In genomic region chr1:74723748-74724147, GRCm38 (mm10) we compare ENCODE assay signal across 9 mouse cellular contexts. TPM values are rescaled to one million over a fixed set of nuclear protein-coding genes. Genes with fewer than 3 reads are reported as not detected.
A peak's percentile ranks its signal among the peaks of the same experiment; 100 is the strongest.
DNase-seq lines count a peak whose midpoint lies in the region; ATAC-seq and TF ChIP-seq lines count a peak whose summit lies in the region.
"Had no signal": no experiment of that assay in that cellular context is flagged by ENCODE, and none has a peak within 500 bp of the region (broad histone marks: within the 10 kb centered on the region; RNA-seq: fewer than 3 reads in every experiment).

No protein-coding gene starts in this region.

- no peak for TF ChIP-seq POLR2A in cerebellum, adult 2 months (IDR thresholded peaks at IDR 0.05; ENCODE audit: borderline replicate concordance, insufficient read depth, low read length)

- DNase-seq in kidney, adult 18-20 months = peak; percentile 36
- peak; percentile 32 to 50 for DNase-seq in B cell, adult 2 months
- DNase-seq in NIH3T3 (ENCODE audit: low read depth) = peak; percentile 66
- DNase-seq in limb, embryonic 10.5 days (ENCODE audit: low spot score) = peak; percentile 46
- no peak for DNase-seq in yolk sac, embryonic 10.5 days (ENCODE audit: low spot score)
- DNase-seq in urinary bladder, postnatal 36 days (ENCODE audit: low spot score in 2 of 2) = no peak
- no peak for DNase-seq in cerebellum, adult 2 months

- no peak for ATAC-seq in kidney, embryonic 14.5 days (ENCODE audit: low FRiP score, low TSS enrichment)
- ATAC-seq: forebrain, embryonic 15.5 days had no signal

- no peak overlapping the region for H3K9ac ChIP-seq in kidney, embryonic 14.5 days (ENCODE audit: low read depth, low read length)
- H3K9ac ChIP-seq: forebrain, embryonic 15.5 days had no signal

- no peaks in the 10 kb centered on the region for H3K27me3 ChIP-seq in kidney, embryonic 14.5 days (ENCODE audit: control insufficient read depth, insufficient read depth, low read length)
- H3K27me3 ChIP-seq in limb, embryonic 10.5 days (ENCODE audit: low read depth, poor library complexity, severe bottlenecking) = no peaks in the 10 kb centered on the region
- H3K27me3 ChIP-seq in cerebellum, adult 2 months (ENCODE audit: control insufficient read depth, insufficient read depth, low read length) = no peaks in the 10 kb centered on the region
- H3K27me3 ChIP-seq: forebrain, embryonic 15.5 days had no signal

- WGBS in kidney, embryonic 14.5 days = 78% methylated on average over 2 of the region's 2 CpGs
- 74% methylated on average over 2 of the region's 2 CpGs for WGBS in limb, embryonic 10.5 days
- WGBS in cerebellum, adult 2 months = 80% methylated on average over 2 of the region's 2 CpGs

- no peak for TF ChIP-seq CTCF in cerebellum, adult 2 months (IDR thresholded peaks at IDR 0.05; ENCODE audit: borderline replicate concordance, insufficient read depth, low read depth, low read length)

- H3K4me2 ChIP-seq in kidney, embryonic 14.5 days (replicated peaks; ENCODE audit: low read depth, low read length) = no peak overlapping the region
- H3K4me2 ChIP-seq: forebrain, embryonic 15.5 days had no signal

- no peaks in the 10 kb centered on the region for H3K36me3 ChIP-seq in kidney, embryonic 14.5 days (ENCODE audit: control insufficient read depth, insufficient read depth, low read length)
- H3K36me3 ChIP-seq in limb, embryonic 10.5 days = peaks cover 9% of the 10 kb centered on the region; the same call in 1 of the 2 replicates
- H3K36me3 ChIP-seq: forebrain, embryonic 15.5 days had no signal

- H3K4me3 ChIP-seq in kidney, embryonic 14.5 days (ENCODE audit: low read length) = no peak overlapping the region
- no peak overlapping the region for H3K4me3 ChIP-seq in limb, embryonic 10.5 days
- H3K4me3 ChIP-seq in cerebellum, adult 2 months (replicated peaks; ENCODE audit: insufficient read depth, low read depth, low read length) = no peak overlapping the region
- H3K4me3 ChIP-seq: forebrain, embryonic 15.5 days had no signal

- H3K4me1 ChIP-seq in kidney, embryonic 14.5 days (ENCODE audit: control insufficient read depth, insufficient read depth, low read length) = 0 out of 2 replicates have a peak, but pooled peaks cover 4% of the 10 kb centered on the region
- H3K4me1 ChIP-seq in limb, embryonic 10.5 days = peaks cover 9% of the 10 kb centered on the region; the same call in 1 of the 2 replicates
- no peaks in the 10 kb centered on the region for H3K4me1 ChIP-seq in cerebellum, adult 2 months (ENCODE audit: control insufficient read depth, insufficient read depth, low read length)
- H3K4me1 ChIP-seq: forebrain, embryonic 15.5 days had no signal

- H3K27ac ChIP-seq in kidney, embryonic 14.5 days (ENCODE audit: low read depth, low read length) = no peak overlapping the region
- H3K27ac ChIP-seq in limb, embryonic 10.5 days = no peak overlapping the region
- no peak overlapping the region for H3K27ac ChIP-seq in cerebellum, adult 2 months (ENCODE audit: insufficient read depth, low read length)
- H3K27ac ChIP-seq: forebrain, embryonic 15.5 days had no signal

- H3K9me3 ChIP-seq in kidney, embryonic 14.5 days (ENCODE audit: control insufficient read depth, low read length) = no peaks in the 10 kb centered on the region
- no peaks in the 10 kb centered on the region for H3K9me3 ChIP-seq in limb, embryonic 10.5 days (replicated peaks)
- H3K9me3 ChIP-seq: forebrain, embryonic 15.5 days had no signal

RNA-seq across cellular contexts. Expression of gene Cyp27a1, which starts 10.4 kb away (rescaled TPM):
- 6.3 and 8.1 TPM in 2 replicates for polyA plus RNA-seq in kidney, embryonic 14.5 days (2014; fragmentation: Nextera tagmentation; extraction: Ambion mirVana)
- 22.8 and 25.5 TPM in 2 replicates for polyA plus RNA-seq in limb, embryonic 10.5 days (2016; fragmentation: Nextera tagmentation; extraction: Ambion mirVana)
- 30.4 and 32.4 TPM in 2 replicates for polyA plus RNA-seq in cerebellum, adult 2 months (2012; rRNA removed)

RNA-seq across cellular contexts. Expression of gene Prkag3, which starts 25.3 kb away (rescaled TPM):
- polyA plus RNA-seq in kidney, embryonic 14.5 days (2014; fragmentation: Nextera tagmentation; extraction: Ambion mirVana) = 0.13 and 0.15 TPM in 2 replicates
- 0.16 and 0.29 TPM in 2 replicates for polyA plus RNA-seq in limb, embryonic 10.5 days (2016; fragmentation: Nextera tagmentation; extraction: Ambion mirVana)
- polyA plus RNA-seq in cerebellum, adult 2 months (2012; rRNA removed) = 0.33 and 0.52 TPM in 2 replicates
- polyA plus RNA-seq: forebrain, embryonic 15.5 days had no signal

RNA-seq across cellular contexts. Expression of gene Wnt6, which starts 47.9 kb away (rescaled TPM):
- 3.1 and 3.4 TPM in 2 replicates for polyA plus RNA-seq in kidney, embryonic 14.5 days (2014; fragmentation: Nextera tagmentation; extraction: Ambion mirVana)
- polyA plus RNA-seq in limb, embryonic 10.5 days (2016; fragmentation: Nextera tagmentation; extraction: Ambion mirVana) = 30.1 and 34.2 TPM in 2 replicates
- polyA plus RNA-seq in cerebellum, adult 2 months (2012; rRNA removed) = 3.6 and 4.0 TPM in 2 replicates

Comparison
In these comparisons a context has a peak if more than half of its experiments do, and no peak if none do; other contexts are left out.
1. DNase-seq: peak in kidney, adult 18-20 months (single experiment), B cell, adult 2 months (2 of 2), NIH3T3 (single experiment) and limb, embryonic 10.5 days (single experiment); none in yolk sac, embryonic 10.5 days (single experiment), urinary bladder, postnatal 36 days (0 of 2) and cerebellum, adult 2 months (0 of 2).